12 mouse cellular contexts compared by ENCODE assay signal in genomic region chr2:37569888-37570287, GRCm38 (mm10). TPM values are rescaled to one million over a fixed set of nuclear protein-coding genes. Genes with fewer than 3 reads are reported as not detected.
DNase-seq lines count a peak whose midpoint lies in the region; ATAC-seq and TF ChIP-seq lines count a peak whose summit lies in the region.
"Had no signal": no experiment of that assay in that cellular context is flagged by ENCODE, and none has a peak within 500 bp of the region (broad histone marks: within the 10 kb centered on the region; RNA-seq: fewer than 3 reads in every experiment).

No protein-coding gene starts in this region.

- H3K27ac ChIP-seq in hindbrain, postnatal 0 days = 0 out of 2 replicates have a peak overlapping the region, but pooled peaks have one; percentile 21
- H3K27ac ChIP-seq in hindbrain, embryonic 11.5 days (ENCODE audit: low read depth, low read length) = no peak overlapping the region
- H3K27ac ChIP-seq in lung, embryonic 14.5 days (ENCODE audit: low read depth) = no peak overlapping the region
- H3K27ac ChIP-seq in intestine, embryonic 15.5 days = no peak overlapping the region
- H3K27ac ChIP-seq in liver, postnatal 0 days (ENCODE audit: low read depth) = peak overlapping the region; percentile 2; the same call in 1 of the 2 replicates
- H3K27ac ChIP-seq: hindbrain, embryonic 14.5 days; macrophage; neural tube, embryonic 12.5 days had no signal

- intact Hi-C loops in gastrocnemius, postnatal 14 days (cut with DNase I; ENCODE audit: low total_unique reads) = loop anchor here (10.0 kb wide), 1 partner anchor 195 kb away; no protein-coding TSS in a partner anchor

- no peaks in the 10 kb centered on the region for H3K4me1 ChIP-seq in hindbrain, postnatal 0 days (ENCODE audit: insufficient read depth, low read length)
- no peaks in the 10 kb centered on the region for H3K4me1 ChIP-seq in hindbrain, embryonic 11.5 days (replicated peaks; ENCODE audit: control insufficient read depth, insufficient read depth, low read length)
- no peaks in the 10 kb centered on the region for H3K4me1 ChIP-seq in lung, embryonic 14.5 days (ENCODE audit: insufficient read depth)
- no peaks in the 10 kb centered on the region for H3K4me1 ChIP-seq in intestine, embryonic 15.5 days (replicated peaks)
- H3K4me1 ChIP-seq in liver, postnatal 0 days (ENCODE audit: insufficient read depth) = peaks cover 12% of the 10 kb centered on the region
- H3K4me1 ChIP-seq: neural tube, embryonic 12.5 days had no signal

- H3K9me3 ChIP-seq in hindbrain, postnatal 0 days (ENCODE audit: low read length) = no peaks in the 10 kb centered on the region
- H3K9me3 ChIP-seq in hindbrain, embryonic 11.5 days (ENCODE audit: control insufficient read depth, low read length) = no peaks in the 10 kb centered on the region
- H3K9me3 ChIP-seq in lung, embryonic 14.5 days (ENCODE audit: low read depth, low read length) = no peaks in the 10 kb centered on the region
- no peaks in the 10 kb centered on the region for H3K9me3 ChIP-seq in intestine, embryonic 15.5 days
- H3K9me3 ChIP-seq in liver, postnatal 0 days (ENCODE audit: low read length) = no peaks in the 10 kb centered on the region
- H3K9me3 ChIP-seq: neural tube, embryonic 12.5 days had no signal

- 55% methylated on average over 5 of the region's 5 CpGs for WGBS in hindbrain, postnatal 0 days
- WGBS in hindbrain, embryonic 11.5 days = 94% methylated on average over 5 of the region's 5 CpGs
- WGBS in lung, embryonic 14.5 days = 70% methylated on average over 5 of the region's 5 CpGs
- 64% methylated on average over 5 of the region's 5 CpGs for WGBS in intestine, embryonic 15.5 days
- WGBS in liver, postnatal 0 days (ENCODE audit: insufficient replicate concordance) = 54% methylated on average over 5 of the region's 5 CpGs

- TF ChIP-seq EP300 in liver, postnatal 0 days (IDR thresholded peaks at IDR 0.05; ENCODE audit: low read depth) = no peak

- no peak overlapping the region for H3K4me3 ChIP-seq in hindbrain, postnatal 0 days (ENCODE audit: low read length)
- H3K4me3 ChIP-seq in hindbrain, embryonic 11.5 days (ENCODE audit: low read depth, low read length) = no peak overlapping the region
- H3K4me3 ChIP-seq in lung, embryonic 14.5 days (ENCODE audit: low read depth, low read length) = no peak overlapping the region
- no peak overlapping the region for H3K4me3 ChIP-seq in intestine, embryonic 15.5 days (replicated peaks)
- H3K4me3 ChIP-seq in liver, postnatal 0 days (ENCODE audit: low read depth, low read length) = no peak overlapping the region
- H3K4me3 ChIP-seq: neural tube, embryonic 12.5 days had no signal

- H3K27me3 ChIP-seq in hindbrain, postnatal 0 days (ENCODE audit: insufficient read depth, low read length) = no peaks in the 10 kb centered on the region
- no peaks in the 10 kb centered on the region for H3K27me3 ChIP-seq in hindbrain, embryonic 11.5 days (ENCODE audit: control insufficient read depth, insufficient read depth, low read length)
- H3K27me3 ChIP-seq in lung, embryonic 14.5 days (ENCODE audit: insufficient read depth, low read length) = no peaks in the 10 kb centered on the region
- no peaks in the 10 kb centered on the region for H3K27me3 ChIP-seq in intestine, embryonic 15.5 days (replicated peaks)
- H3K27me3 ChIP-seq in liver, postnatal 0 days (ENCODE audit: insufficient read depth, low read length) = no peaks in the 10 kb centered on the region
- H3K27me3 ChIP-seq: neural tube, embryonic 12.5 days had no signal

- peak; percentile 30; the same call in 1 of the 2 replicates for ATAC-seq in hindbrain, postnatal 0 days
- no peak for ATAC-seq in hindbrain, embryonic 11.5 days (ENCODE audit: low FRiP score)
- peak; percentile 44; the same call in 1 of the 2 replicates for ATAC-seq in lung, embryonic 14.5 days (ENCODE audit: insufficient read depth)
- ATAC-seq in intestine, embryonic 15.5 days = peak; percentile 87
- ATAC-seq in liver, postnatal 0 days = no peak
- ATAC-seq: activated CD4-positive, CD25-positive, alpha-beta regulatory T cell, adult 4 months had no signal

- DNase-seq in hindbrain, postnatal 0 days (ENCODE audit: low spot score) = peak; percentile 15
- DNase-seq in hindbrain, embryonic 11.5 days (ENCODE audit: low spot score) = no peak
- DNase-seq in lung, embryonic 14.5 days = peak; percentile 25
- DNase-seq in lung, postnatal 36 days = no peak
- peak; percentile 21 for DNase-seq in liver, postnatal 0 days
- no peak for DNase-seq in gastrocnemius, postnatal 14 days
- DNase-seq: heart, adult 11 months had no signal

- H3K36me3 ChIP-seq in hindbrain, postnatal 0 days (ENCODE audit: insufficient read depth, low read length) = peaks cover 17% of the 10 kb centered on the region
- 0 out of 2 replicates have a peak, but pooled peaks cover 2% of the 10 kb centered on the region for H3K36me3 ChIP-seq in hindbrain, embryonic 11.5 days (ENCODE audit: control insufficient read depth, insufficient read depth, low read length)
- peaks cover 33% of the 10 kb centered on the region for H3K36me3 ChIP-seq in lung, embryonic 14.5 days (ENCODE audit: insufficient read depth)
- peaks cover 3% of the 10 kb centered on the region; the same call in 1 of the 2 replicates for H3K36me3 ChIP-seq in intestine, embryonic 15.5 days
- peaks cover 13% of the 10 kb centered on the region for H3K36me3 ChIP-seq in liver, postnatal 0 days (replicated peaks; ENCODE audit: insufficient read depth, low read length)

- H3K4me2 ChIP-seq in hindbrain, postnatal 0 days (ENCODE audit: low read depth, low read length) = no peak overlapping the region
- H3K4me2 ChIP-seq in hindbrain, embryonic 11.5 days (replicated peaks; ENCODE audit: low read depth, low read length) = no peak overlapping the region
- H3K4me2 ChIP-seq in lung, embryonic 14.5 days = no peak overlapping the region
- no peak overlapping the region for H3K4me2 ChIP-seq in intestine, embryonic 15.5 days (replicated peaks)
- no peak overlapping the region for H3K4me2 ChIP-seq in liver, postnatal 0 days (ENCODE audit: low read depth, low read length)
- H3K4me2 ChIP-seq: hindbrain, embryonic 14.5 days; neural tube, embryonic 12.5 days had no signal

- TF ChIP-seq CTCF in hindbrain, postnatal 0 days (IDR thresholded peaks at IDR 0.05; ENCODE audit: low read depth) = no peak
- TF ChIP-seq CTCF in lung, embryonic 14.5 days (IDR thresholded peaks at IDR 0.05; ENCODE audit: low read depth) = no peak
- TF ChIP-seq CTCF in liver, postnatal 0 days (IDR thresholded peaks at IDR 0.05; ENCODE audit: low read depth) = no peak

- H3K9ac ChIP-seq in hindbrain, postnatal 0 days (replicated peaks; ENCODE audit: low read length) = no peak overlapping the region
- no peak overlapping the region for H3K9ac ChIP-seq in hindbrain, embryonic 11.5 days (ENCODE audit: low read depth, low read length)
- no peak overlapping the region for H3K9ac ChIP-seq in lung, embryonic 14.5 days
- no peak overlapping the region for H3K9ac ChIP-seq in intestine, embryonic 15.5 days
- H3K9ac ChIP-seq in liver, postnatal 0 days (replicated peaks) = no peak overlapping the region
- H3K9ac ChIP-seq: hindbrain, embryonic 14.5 days; neural tube, embryonic 12.5 days had no signal

RNA-seq across cellular contexts. Expression of gene Gpr21, which starts 53.8 kb away (rescaled TPM):
- 22.5 and 25.0 TPM in 2 replicates for total RNA-seq in hindbrain, postnatal 0 days (2014; rRNA removed)
- 8.8 and 9.1 TPM in 2 replicates for polyA plus RNA-seq in hindbrain, postnatal 0 days (2015; fragmentation: Nextera tagmentation; extraction: Ambion mirVana)
- polyA plus RNA-seq in hindbrain, embryonic 11.5 days (2014; fragmentation: Nextera tagmentation; extraction: Ambion mirVana) = 3.2 and 3.9 TPM in 2 replicates
- 2.5 and 2.9 TPM in 2 replicates for polyA plus RNA-seq in lung, embryonic 14.5 days (2014; fragmentation: Nextera tagmentation; extraction: Ambion mirVana)
- polyA plus RNA-seq in intestine, embryonic 15.5 days (2015; fragmentation: Nextera tagmentation; extraction: Ambion mirVana) = 0.92 and 1.8 TPM in 2 replicates
- polyA plus RNA-seq in liver, postnatal 0 days (2015; fragmentation: Nextera tagmentation; extraction: Ambion mirVana) = 0.08 and 0.09 TPM in 2 replicates
- total RNA-seq in gastrocnemius, postnatal 14 days (2021) = 1 to 10 TPM in 1 of 2 experiments, under 1 TPM in 1; 0.68 to 1.8 TPM

Comparison
In these comparisons a context has a peak if more than half of its experiments do, and no peak if none do; other contexts are left out.
1. ATAC-seq: peak in hindbrain, postnatal 0 days (single experiment), lung, embryonic 14.5 days (single experiment) and intestine, embryonic 15.5 days (single experiment); none in hindbrain, embryonic 11.5 days (single experiment) and liver, postnatal 0 days (single experiment).
2. DNase-seq: peak in hindbrain, postnatal 0 days (single experiment), lung, embryonic 14.5 days (single experiment) and liver, postnatal 0 days (single experiment); none in hindbrain, embryonic 11.5 days (single experiment), lung, postnatal 36 days (single experiment) and gastrocnemius, postnatal 14 days (single experiment).
3. H3K27ac ChIP-seq: peak in hindbrain, postnatal 0 days (single experiment) and liver, postnatal 0 days (single experiment); none in hindbrain, embryonic 11.5 days (single experiment), lung, embryonic 14.5 days (single experiment) and intestine, embryonic 15.5 days (single experiment).